Mouse (Mus musculus) hindbrain, postnatal 0 days (tissue): ENCODE measurements around the gene Itm2b. TPM values are rescaled to one million over a fixed set of nuclear protein-coding genes. Genes with fewer than 3 reads are reported as not detected.

Experiments used
- ATAC-seq: fragments of 200-750 bp; cut with Nextera tagmentation; 2 replicates; pipeline ENCODE4 v1.8.0; 2017; ENCODE audit warnings: mild to moderate bottlenecking, moderate TSS enrichment, moderate library complexity
- DNase-seq: peaks from one replicate; pipeline ENCODE4 v3.0.0-alpha.2; 2015; ENCODE audit warnings: low spot score
- H3K27ac ChIP-seq: fragments of 300-500 bp; sonication (generic); 2 replicates; pipeline ENCODE4 v1.5.1; 2014; ENCODE audit warnings: mild to moderate bottlenecking
- H3K27me3 ChIP-seq: fragments of 300-500 bp; sonication (generic); 2 replicates; pipeline ENCODE4 v1.6.1; 2014; ENCODE audit warnings: low read length, mixed read lengths; ENCODE audit not compliant: insufficient read depth
- H3K36me3 ChIP-seq: fragments of 300-500 bp; sonication (generic); 2 replicates; pipeline ENCODE4 v1.6.1; 2014; ENCODE audit warnings: low read length, mixed read lengths; ENCODE audit not compliant: insufficient read depth
- H3K4me1 ChIP-seq: fragments of 300-500 bp; sonication (generic); 2 replicates; pipeline ENCODE4 v1.6.1; 2014; ENCODE audit warnings: antibody characterized with exemption, low read length, mixed read lengths; ENCODE audit not compliant: insufficient read depth
- H3K4me2 ChIP-seq: fragments of 300-500 bp; sonication (generic); 2 replicates; pipeline ENCODE4 v1.6.1; 2014; ENCODE audit warnings: low read depth, mild to moderate bottlenecking, low read length, moderate library complexity, mixed read lengths
- H3K4me3 ChIP-seq: fragments of 300-500 bp; sonication (generic); 2 replicates; pipeline ENCODE4 v1.5.1; 2014; ENCODE audit warnings: low read length
- H3K9ac ChIP-seq: fragments of 300-500 bp; sonication (generic); replicated peaks from 2 replicates; pipeline ENCODE4 v1.6.1; 2014; ENCODE audit warnings: mild to moderate bottlenecking, low read length, moderate library complexity, mixed read lengths
- H3K9me3 ChIP-seq: fragments of 300-500 bp; sonication (generic); 2 replicates; pipeline ENCODE4 v1.6.1; 2016; ENCODE audit warnings: low read length, mixed read lengths
- CTCF ChIP-seq: IDR thresholded peaks from 2 replicates; pipeline ENCODE4 v1.5.1; 2016; ENCODE audit warnings: antibody characterized with exemption, control low read depth, low read depth
- WGBS: fragments of 180-500 bp; shearing (Covaris S2); extraction: QIAGEN DNeasy Blood & Tissue Kit; methylation state at CpG from one replicate; pipeline ENCODE4 v1.1.7; 2014; 5-methylcytosine and 5-hydroxymethylcytosine counted together
- polyA plus RNA-seq: library from polyadenylated mRNA; unstranded; fragments of >200 nt; fragmentation: Nextera tagmentation; extraction: Ambion mirVana; gene quantifications from 2 replicates; pipeline ENCODE4 v1.2.1, GENCODE M21; 2015
- total RNA-seq: library from RNA; depleted of rRNA; stranded (reverse); fragments of >200 nt; gene quantifications from 2 replicates; pipeline ENCODE4 v1.2.3, GENCODE M21; 2014

Itm2b gene
- total and polyA plus RNA-seq, 2 experiments from 2014 or later: 446 to 1,059 TPM

GRCm38 (mm10) chr14:73395750-73396149 lies 10.7 kb upstream of the Itm2b start:
- H3K4me1 ChIP-seq: no peaks in the 10 kb centered on the region
- no peak overlapping the region for H3K9ac ChIP-seq
- no peak for TF ChIP-seq CTCF
- H3K4me2 ChIP-seq: no peak overlapping the region
- DNase-seq: no peak
- no peak for ATAC-seq
- H3K27me3 ChIP-seq: no peaks in the 10 kb centered on the region
- H3K9me3 ChIP-seq: no peaks in the 10 kb centered on the region
- H3K4me3 ChIP-seq: no peak overlapping the region
- no peak overlapping the region for H3K27ac ChIP-seq
- H3K36me3 ChIP-seq: no peaks in the 10 kb centered on the region
- WGBS: 40% methylated on average over 5 of the region's 5 CpGs

GRCm38 (mm10) chr14:73394263-73395006 lies 9.3 kb upstream of the Itm2b start:
- DNase-seq: no peak
- no peak overlapping the region for H3K9ac ChIP-seq

GRCm38 (mm10) chr14:73391457-73391856 lies 6.4 kb upstream of the Itm2b start:
- 92% methylated on average over 1 of the region's 1 CpGs for WGBS
- H3K4me1 ChIP-seq: no peaks in the 10 kb centered on the region
- no peaks in the 10 kb centered on the region for H3K27me3 ChIP-seq
- no peaks in the 10 kb centered on the region for H3K9me3 ChIP-seq
- H3K4me3 ChIP-seq: no peak overlapping the region
- ATAC-seq (no peak), DNase-seq (no peak)
- no peaks in the 10 kb centered on the region for H3K36me3 ChIP-seq
- no peak overlapping the region for H3K4me2 ChIP-seq
- no peak overlapping the region for H3K9ac ChIP-seq
- H3K27ac ChIP-seq: no peak overlapping the region
- TF ChIP-seq CTCF: no peak

More at GRCm38 (mm10) chr14:73394263-73395006, 9.3 kb upstream of the Itm2b start:
- H3K27ac ChIP-seq: no peak overlapping the region
- TF ChIP-seq CTCF: no peak
- 82% methylated on average over 5 of the region's 5 CpGs for WGBS
- no peaks in the 10 kb centered on the region for H3K9me3 ChIP-seq
- H3K4me1 ChIP-seq: no peaks in the 10 kb centered on the region
- H3K36me3 ChIP-seq: no peaks in the 10 kb centered on the region
- H3K27me3 ChIP-seq: no peaks in the 10 kb centered on the region
- H3K4me3 ChIP-seq: no peak overlapping the region
- ATAC-seq: no peak
- H3K4me2 ChIP-seq: no peak overlapping the region

GRCm38 (mm10) chr14:73390196-73390595 lies 5.1 kb upstream of the Itm2b start:
- Histone ChIP-seq H3K4me1 (no peaks in the 10 kb centered on the region), H3K4me2 (no peak overlapping the region), H3K36me3 (no peaks in the 10 kb centered on the region), H3K9ac (no peak overlapping the region), H3K4me3 (no peak overlapping the region), H3K9me3 (no peaks in the 10 kb centered on the region), H3K27me3 (no peaks in the 10 kb centered on the region), H3K27ac (no peak overlapping the region)
- TF ChIP-seq CTCF: no peak
- ATAC-seq (no peak), DNase-seq (no peak)
- 97% methylated on average over 2 of the region's 2 CpGs for WGBS

- DNase-seq: peak; percentile 35
- WGBS: 52% methylated on average over 7 of the region's 7 CpGs
These were observed 4.0 kb upstream of the Itm2b start for GRCm38 (mm10) chr14:73389059-73389458.

GRCm38 (mm10) chr14:73388546-73388945 lies 3.5 kb upstream of the Itm2b start:
- ATAC-seq (peak; percentile 62), DNase-seq (peak; percentile 71)
- WGBS: 34% methylated on average over 7 of the region's 7 CpGs

More at GRCm38 (mm10) chr14:73389059-73389458, 4.0 kb upstream of the Itm2b start:
- Histone ChIP-seq H3K36me3 (no peaks in the 10 kb centered on the region), H3K4me3 (no peak overlapping the region), H3K4me1 (no peaks in the 10 kb centered on the region), H3K4me2 (no peak overlapping the region), H3K9me3 (no peaks in the 10 kb centered on the region), H3K27ac (peak overlapping the region; percentile 77), H3K9ac (no peak overlapping the region), H3K27me3 (no peaks in the 10 kb centered on the region)
- ATAC-seq: no peak
- no peak for TF ChIP-seq CTCF

GRCm38 (mm10) chr14:73386493-73386892 lies 1.4 kb upstream of the Itm2b start:
- no peaks in the 10 kb centered on the region for H3K9me3 ChIP-seq
- H3K27ac ChIP-seq: no peak overlapping the region
- no peak overlapping the region for H3K9ac ChIP-seq
- H3K4me3 ChIP-seq: no peak overlapping the region
- H3K4me2 ChIP-seq: no peak overlapping the region
- DNase-seq: no peak
- peaks cover 8% of the 10 kb centered on the region for H3K4me1 ChIP-seq
- 85% methylated on average over 5 of the region's 5 CpGs for WGBS
- no peaks in the 10 kb centered on the region for H3K27me3 ChIP-seq
- H3K36me3 ChIP-seq: no peaks in the 10 kb centered on the region
- TF ChIP-seq CTCF: no peak
- no peak for ATAC-seq

More at GRCm38 (mm10) chr14:73388546-73388945, 3.5 kb upstream of the Itm2b start:
- TF ChIP-seq CTCF: no peak
- Histone ChIP-seq H3K36me3 (no peaks in the 10 kb centered on the region), H3K9ac (no peak overlapping the region), H3K4me1 (peaks cover under 1% of the 10 kb centered on the region), H3K27ac (peak overlapping the region; percentile 77), H3K9me3 (no peaks in the 10 kb centered on the region), H3K4me2 (no peak overlapping the region), H3K27me3 (no peaks in the 10 kb centered on the region), H3K4me3 (no peak overlapping the region)
